Mouse (Mus musculus) liver, embryonic 16.5 days (tissue): ENCODE measurements around the gene Kpna1. TPM values are rescaled to one million over a fixed set of nuclear protein-coding genes. Genes with fewer than 3 reads are reported as not detected.
A peak's percentile ranks its signal among the peaks of the same experiment; 100 is the strongest.
"Not testable (repeated sequence)": the region's sequence is repeated elsewhere in the genome, so short reads cannot be mapped to it uniquely, and the experiment has no call there.

Experiments used
- ATAC-seq: fragments of 200-750 bp; cut with Nextera tagmentation; 2 replicates; pipeline ENCODE4 v1.8.0; 2017; ENCODE audit warnings: low read depth, mild to moderate bottlenecking, moderate number of reproducible peaks, moderate library complexity
- H3K27ac ChIP-seq: fragments of 300-500 bp; sonication (generic); 2 replicates; pipeline ENCODE4 v1.5.1; 2014; ENCODE audit warnings: mild to moderate bottlenecking, low read length
- H3K27me3 ChIP-seq: fragments of 300-500 bp; sonication (generic); 2 replicates; pipeline ENCODE4 v1.6.1; 2014; ENCODE audit warnings: low read depth, low read length, mixed read lengths; ENCODE audit not compliant: control insufficient read depth, insufficient read depth
- H3K36me3 ChIP-seq: fragments of 300-500 bp; sonication (generic); 2 replicates; pipeline ENCODE4 v1.6.1; 2014; ENCODE audit warnings: mild to moderate bottlenecking; ENCODE audit not compliant: control insufficient read depth, insufficient read depth
- H3K4me1 ChIP-seq: fragments of 300-500 bp; sonication (generic); 2 replicates; pipeline ENCODE4 v1.6.1; 2014; ENCODE audit warnings: low read depth, low read length, mixed read lengths; ENCODE audit not compliant: control insufficient read depth
- H3K4me2 ChIP-seq: fragments of 300-500 bp; sonication (generic); 2 replicates; pipeline ENCODE4 v1.6.1; 2014; ENCODE audit warnings: low read depth, low read length, mixed read lengths
- H3K4me3 ChIP-seq: fragments of 300-500 bp; sonication (generic); 2 replicates; pipeline ENCODE4 v1.5.1; 2014; ENCODE audit warnings: low read depth, mild to moderate bottlenecking, low read length
- H3K9ac ChIP-seq: fragments of 300-500 bp; sonication (generic); 2 replicates; pipeline ENCODE4 v1.6.1; 2014; ENCODE audit warnings: low read depth, low read length
- H3K9me3 ChIP-seq: fragments of 300-500 bp; sonication (generic); replicated peaks from 2 replicates; pipeline ENCODE4 v1.6.1; 2016; ENCODE audit warnings: low read length; ENCODE audit not compliant: control insufficient read depth
- WGBS: fragments of 180-500 bp; shearing (Covaris S2); extraction: QIAGEN DNeasy Blood & Tissue Kit; methylation state at CpG from one replicate; pipeline ENCODE4 v1.1.7; 2014; ENCODE audit not compliant: insufficient replicate concordance; 5-methylcytosine and 5-hydroxymethylcytosine counted together
- polyA plus RNA-seq: library from polyadenylated mRNA; unstranded; fragments of >200 nt; fragmentation: Nextera tagmentation; extraction: Ambion mirVana; gene quantifications from 2 replicates; pipeline ENCODE4 v1.2.1, GENCODE M21; 2015

Kpna1 gene
- polyA plus RNA-seq, result 31.3 and 34.1 TPM in 2 replicates

GRCm38 (mm10) chr16:35978450-35978849 lies at the start of gene Kpna1:
Kpna1 (plus strand) TSS chr16:35978750.
- not testable (repeated sequence) for H3K27me3 ChIP-seq, H3K9ac ChIP-seq, ATAC-seq, H3K4me2 ChIP-seq, H3K36me3 ChIP-seq, H3K9me3 ChIP-seq, H3K4me3 ChIP-seq, H3K27ac ChIP-seq, H3K4me1 ChIP-seq
- 80% methylated on average over 1 of the region's 1 CpGs for WGBS

DNA sequence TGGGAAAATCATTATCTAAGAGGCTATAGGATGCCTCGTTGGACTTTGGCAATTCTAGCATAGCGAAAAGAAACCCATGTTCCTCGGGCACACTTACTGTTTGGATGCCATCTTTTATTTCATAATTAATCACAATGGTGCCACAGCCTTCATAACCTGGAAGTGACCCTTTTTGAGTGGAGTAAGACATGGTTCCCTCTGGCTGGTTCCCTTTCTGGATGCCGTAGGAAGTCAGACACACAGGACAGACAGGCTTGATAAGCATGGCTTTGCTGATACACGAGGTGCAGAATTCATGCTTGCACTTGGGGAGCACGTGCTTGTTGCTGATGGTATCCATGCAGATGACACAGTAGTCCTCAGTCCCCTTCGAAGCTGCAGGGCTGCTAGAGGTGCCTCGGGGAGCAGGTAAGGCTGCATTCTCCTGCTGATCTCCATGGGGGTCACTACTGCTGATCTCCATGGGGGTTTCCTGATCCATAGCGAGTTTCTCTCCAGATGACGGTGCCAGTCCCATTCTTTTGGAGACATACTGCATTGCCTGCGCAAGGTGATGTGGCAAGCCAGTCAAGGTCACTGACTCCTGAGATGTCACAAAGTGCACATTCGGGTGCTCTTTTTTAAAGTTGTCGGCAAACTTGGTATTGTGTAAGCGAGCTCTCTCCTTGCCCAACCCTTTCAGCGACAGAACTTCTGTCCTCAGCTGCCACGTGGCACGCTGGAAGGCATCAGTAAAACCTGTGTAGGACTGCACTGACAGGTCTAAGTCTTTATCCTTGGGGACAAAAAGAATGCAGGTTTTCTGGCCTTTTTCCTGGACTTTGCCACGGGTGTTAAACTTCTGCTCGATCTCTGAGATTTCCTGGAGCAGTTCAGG lies 46.1 kb upstream of the Kpna1 start:
- ATAC-seq, result peak; percentile 63
- Histone ChIP-seq H3K9ac (no peak overlapping the region), H3K27ac (no peak overlapping the region; the same call in 1 of the 2 replicates), H3K36me3 (peaks cover 2% of the 10 kb centered on the region; the same call in 1 of the 2 replicates), H3K4me1 (no peaks in the 10 kb centered on the region; the same call in 1 of the 2 replicates), H3K4me3 (no peak overlapping the region), H3K9me3 (no peaks in the 10 kb centered on the region), H3K4me2 (no peak overlapping the region), H3K27me3 (no peaks in the 10 kb centered on the region)
- WGBS, result 68% methylated on average over 19 of the region's 19 CpGs

DNA sequence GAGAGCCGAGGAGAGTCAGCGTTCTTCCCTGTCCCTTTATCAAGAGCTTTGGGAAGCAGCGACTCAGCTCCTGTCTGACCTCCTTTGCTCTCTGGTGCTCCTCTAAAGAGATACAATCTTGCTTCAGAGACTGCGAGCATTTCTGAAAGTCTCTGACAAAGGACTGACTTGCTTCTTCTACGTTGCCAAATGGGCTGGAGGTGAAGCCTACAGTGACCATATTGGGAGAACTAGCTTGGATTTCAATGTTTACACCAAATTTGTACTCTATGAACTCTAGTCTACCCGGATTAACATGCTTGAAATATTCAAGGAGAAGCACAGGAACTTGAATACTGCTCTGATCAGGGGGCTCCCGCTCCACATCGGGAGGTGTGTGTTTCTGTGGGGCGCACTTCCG lies 45.4 kb upstream of the Kpna1 start:
- WGBS, result 75% methylated on average over 10 of the region's 10 CpGs
- Histone ChIP-seq H3K9me3 (no peaks in the 10 kb centered on the region), H3K9ac (no peak overlapping the region), H3K4me2 (no peak overlapping the region), H3K27ac (no peak overlapping the region; the same call in 1 of the 2 replicates), H3K36me3 (no peaks in the 10 kb centered on the region; the same call in 1 of the 2 replicates), H3K27me3 (no peaks in the 10 kb centered on the region), H3K4me3 (no peak overlapping the region), H3K4me1 (no peaks in the 10 kb centered on the region; the same call in 1 of the 2 replicates)
- ATAC-seq, result no peak

GRCm38 (mm10) chr16:35938211-35939151 lies 40.1 kb upstream of the Kpna1 start, which contains the start of the genes Parp9 and Dtx3l:
Parp9 (plus strand) TSS chr16:35938470.
Dtx3l (minus strand) TSS chr16:35939151.
- H3K4me2 ChIP-seq, result peak within 1 kb of the TSS; percentile 94
- peak; percentile 82 for ATAC-seq
- under 1% methylated on average over 52 of the region's 52 CpGs for WGBS
- H3K9ac ChIP-seq, result peak within 1 kb of the TSS; percentile 88
- peaks cover 11% of the 10 kb centered on the region for H3K4me1 ChIP-seq
- H3K36me3 ChIP-seq, result peaks cover 5% of the 10 kb centered on the region; the same call in 1 of the 2 replicates
- H3K4me3 ChIP-seq, result peak within 1 kb of the TSS; percentile 87
- H3K27ac ChIP-seq, result peak within 1 kb of the TSS; percentile 76
- H3K27me3 ChIP-seq, result no peaks in the 10 kb centered on the region
- no peaks in the 10 kb centered on the region for H3K9me3 ChIP-seq

DNA sequence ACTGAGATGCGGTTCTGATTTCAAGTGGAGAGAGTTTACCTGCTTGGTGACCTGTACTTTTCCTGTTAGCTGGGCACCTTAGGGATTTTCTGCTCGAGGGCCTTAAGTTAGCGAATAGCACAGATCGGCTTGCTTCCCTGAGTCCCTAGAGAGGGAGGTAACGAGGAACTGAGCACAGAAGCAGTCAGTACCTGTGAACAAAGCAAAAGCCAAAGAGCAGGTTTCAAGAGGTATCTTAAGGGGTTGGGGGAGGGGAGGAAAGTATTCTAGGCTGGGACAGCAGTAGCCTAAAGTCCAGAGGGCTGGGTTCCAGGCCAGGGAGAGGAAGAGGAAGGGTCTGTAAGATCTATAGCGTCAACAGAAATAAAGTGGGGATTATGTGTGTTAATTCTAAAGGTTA lies 39.3 kb upstream of the Kpna1 start:
- H3K4me3 ChIP-seq, result peak overlapping the region; percentile 87
- peak overlapping the region; percentile 76 for H3K27ac ChIP-seq
- H3K4me2 ChIP-seq, result peak overlapping the region; percentile 94
- peaks cover 11% of the 10 kb centered on the region for H3K4me1 ChIP-seq
- ATAC-seq, result peak; percentile 41
- H3K36me3 ChIP-seq, result peaks cover 5% of the 10 kb centered on the region; the same call in 1 of the 2 replicates
- WGBS, result 4% methylated on average over 6 of the region's 6 CpGs
- H3K27me3 ChIP-seq, result no peaks in the 10 kb centered on the region
- no peaks in the 10 kb centered on the region for H3K9me3 ChIP-seq
- peak overlapping the region; percentile 88 for H3K9ac ChIP-seq

DNA sequence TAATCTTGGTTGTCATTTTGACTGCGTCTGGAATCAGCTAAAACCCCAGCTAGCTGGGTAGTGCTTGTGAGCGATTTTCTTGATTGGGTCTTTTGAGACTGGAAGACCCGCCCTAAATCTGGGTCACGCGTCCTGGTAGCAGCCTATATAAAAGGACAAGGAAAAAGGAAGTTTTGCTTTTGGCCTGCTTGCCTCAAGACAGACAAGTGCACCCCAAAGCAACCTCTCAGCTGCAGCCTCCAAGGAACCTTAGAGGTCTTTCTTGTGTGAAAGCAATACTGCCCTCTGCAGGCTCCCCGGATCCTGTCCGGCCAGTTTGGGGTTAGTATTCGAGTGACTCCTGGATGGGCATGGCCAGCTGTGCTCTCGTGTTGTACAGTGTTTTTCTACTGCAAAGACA lies 38.9 kb upstream of the Kpna1 start:
- no peaks in the 10 kb centered on the region for H3K27me3 ChIP-seq
- no peaks in the 10 kb centered on the region for H3K9me3 ChIP-seq
- H3K4me3 ChIP-seq, result peak overlapping the region; percentile 87
- peaks cover 11% of the 10 kb centered on the region for H3K4me1 ChIP-seq
- ATAC-seq, result peak; percentile 67
- H3K4me2 ChIP-seq, result peak overlapping the region; percentile 94
- peak overlapping the region; percentile 88 for H3K9ac ChIP-seq
- H3K27ac ChIP-seq, result peak overlapping the region; percentile 76
- peaks cover 5% of the 10 kb centered on the region; the same call in 1 of the 2 replicates for H3K36me3 ChIP-seq
- 3% methylated on average over 9 of the region's 9 CpGs for WGBS

DNA sequence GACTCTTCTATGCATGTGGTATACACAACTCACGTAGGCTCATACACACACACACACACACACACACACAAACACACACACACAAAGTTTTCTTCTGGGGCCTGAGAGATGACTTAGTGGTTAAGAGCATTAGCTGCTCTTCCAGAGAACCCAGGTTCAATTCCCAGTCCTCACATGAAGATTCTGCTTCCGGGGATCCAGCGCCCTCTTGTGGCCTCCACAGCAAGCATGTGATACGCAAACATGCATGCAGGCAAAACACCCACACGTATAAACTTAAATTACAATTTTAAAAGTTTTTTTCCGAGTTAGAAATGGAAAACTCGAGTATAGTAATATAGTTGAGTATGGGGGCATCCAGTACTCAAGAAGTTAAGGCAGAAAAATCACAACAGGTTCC lies 37.2 kb upstream of the Kpna1 start:
- Histone ChIP-seq H3K9me3 (no peaks in the 10 kb centered on the region), H3K27ac (no peak overlapping the region), H3K4me2 (no peak overlapping the region), H3K4me1 (peaks cover 11% of the 10 kb centered on the region), H3K9ac (no peak overlapping the region), H3K27me3 (no peaks in the 10 kb centered on the region), H3K36me3 (peaks cover 5% of the 10 kb centered on the region; the same call in 1 of the 2 replicates), H3K4me3 (no peak overlapping the region)
- ATAC-seq, result no peak
- WGBS, result 69% methylated on average over 7 of the region's 7 CpGs

DNA sequence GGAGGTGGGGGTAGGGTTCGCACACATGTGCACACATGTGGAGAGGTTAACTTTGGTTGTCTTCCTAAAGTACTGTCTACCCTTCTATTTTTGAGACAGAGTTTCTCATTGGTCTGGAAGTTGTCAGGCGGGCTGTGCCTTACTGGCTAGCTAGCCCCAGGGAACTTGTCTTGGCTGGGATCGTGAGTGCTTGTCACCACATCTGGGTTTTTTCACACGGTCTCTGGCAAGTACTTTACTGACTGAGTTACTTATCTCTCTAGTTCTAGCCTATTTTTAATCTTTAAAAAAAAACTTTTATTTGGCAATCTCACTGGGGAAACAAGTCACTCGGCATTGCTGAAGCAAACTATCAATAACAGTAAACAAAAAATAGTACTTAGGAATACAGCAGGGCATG lies 29.3 kb upstream of the Kpna1 start:
- no peaks in the 10 kb centered on the region for H3K9me3 ChIP-seq
- H3K4me3 ChIP-seq, result no peak overlapping the region
- H3K36me3 ChIP-seq, result peaks cover 2% of the 10 kb centered on the region
- no peak for ATAC-seq
- H3K9ac ChIP-seq, result no peak overlapping the region
- H3K27ac ChIP-seq, result no peak overlapping the region
- H3K4me2 ChIP-seq, result no peak overlapping the region
- WGBS, result 64% methylated on average over 5 of the region's 5 CpGs
- no peaks in the 10 kb centered on the region for H3K27me3 ChIP-seq
- H3K4me1 ChIP-seq, result no peaks in the 10 kb centered on the region
